Mouse (Mus musculus) retina, adult 2 months (tissue): ENCODE results near the gene Col9a2.
"Not testable (repeated sequence)": the region's sequence is repeated elsewhere in the genome, so short reads cannot be mapped to it uniquely, and the experiment has no call there.

Experiments used
- DNase-seq: peaks from one replicate; pipeline ENCODE4 v3.0.0-alpha.2; 2012; ENCODE audit warnings: low read depth, low spot score

Gene Col9a2

GRCm38 (mm10) chr4:121021911-121022310 is 17.3 kb upstream of the Col9a2 start:
- no peak for DNase-seq

- no peak for DNase-seq
Measured at GRCm38 (mm10) chr4:121023464-121023863, 15.7 kb upstream of the Col9a2 start.

DNA sequence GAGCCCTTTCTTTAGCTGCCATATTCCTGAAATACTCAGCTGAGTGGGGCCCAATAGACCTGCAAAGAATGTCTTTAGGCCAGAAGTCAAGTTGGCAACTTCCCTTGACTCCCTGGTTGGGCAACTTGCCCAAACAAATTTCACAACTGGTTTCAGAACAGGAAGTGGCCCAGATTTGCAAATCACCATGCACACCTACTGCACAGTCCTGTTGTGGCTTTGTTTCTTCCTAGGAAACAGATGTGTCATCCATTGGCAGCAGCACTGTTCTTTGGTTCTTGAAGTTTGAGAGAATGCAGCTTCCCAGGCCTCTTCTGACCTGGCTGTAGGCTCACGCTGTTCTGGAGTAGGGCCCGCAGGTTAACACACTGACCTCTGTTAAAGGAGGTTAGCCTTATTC is 15.2 kb upstream of the Col9a2 start:
- DNase-seq, result no peak

GRCm38 (mm10) chr4:121025681-121026080 is 13.5 kb upstream of the Col9a2 start:
- DNase-seq, result no peak

DNA sequence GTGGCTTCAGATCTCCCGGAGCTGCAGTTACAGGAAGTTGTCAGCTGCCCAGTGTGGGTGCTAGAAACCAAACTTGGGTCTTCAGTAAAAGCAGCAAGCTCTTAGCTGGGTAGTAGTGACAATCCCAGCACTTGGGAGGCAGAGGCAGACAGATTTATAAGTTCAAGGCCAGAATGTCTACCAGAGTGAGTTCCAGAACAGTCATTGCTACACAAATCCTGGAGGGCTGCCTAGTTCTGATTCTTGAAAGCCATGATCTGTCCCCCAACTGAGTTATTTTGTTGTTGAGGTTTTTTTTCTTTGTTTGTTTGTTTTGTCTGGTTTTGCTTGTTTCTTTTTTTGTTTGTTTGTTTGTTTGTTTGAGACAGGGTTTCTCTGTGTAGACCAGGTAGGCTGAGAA is 11.0 kb upstream of the Col9a2 start:
- DNase-seq, result no peak

DNA sequence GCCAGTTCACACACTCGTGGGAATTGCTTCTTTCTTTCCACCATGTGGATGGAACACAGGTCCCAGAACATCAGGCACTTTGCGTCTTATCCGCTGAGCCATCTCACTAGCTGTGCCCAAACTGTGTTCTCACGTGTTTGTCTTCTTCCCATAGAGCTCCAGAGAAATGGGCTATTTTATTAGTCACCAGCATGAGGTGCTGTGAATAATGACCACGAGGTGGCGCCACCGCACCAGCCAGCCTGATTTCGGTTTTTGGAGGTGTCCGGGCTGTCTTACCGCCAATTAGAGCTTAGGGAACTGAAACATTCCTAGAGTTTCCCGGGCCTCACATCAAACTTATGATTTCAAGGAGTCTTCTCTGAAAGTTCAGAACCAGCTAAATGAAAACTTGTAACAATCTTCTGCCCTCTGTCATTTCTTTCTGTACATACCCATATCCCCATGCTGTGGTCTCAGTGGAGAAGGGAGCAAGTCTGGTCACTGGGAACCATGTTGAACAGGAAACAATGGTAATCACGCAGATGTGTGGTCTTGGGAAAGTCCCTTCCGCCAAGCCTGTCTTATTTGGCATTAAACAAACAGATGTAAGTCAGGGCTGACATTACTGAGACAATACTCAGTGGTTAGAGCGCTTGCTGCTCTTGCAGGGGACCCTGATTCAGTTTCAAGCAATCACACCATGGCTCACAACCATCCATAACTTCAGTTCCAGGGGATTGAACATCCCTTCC is 10.4 kb upstream of the Col9a2 start:
- DNase-seq, result no peak

DNA sequence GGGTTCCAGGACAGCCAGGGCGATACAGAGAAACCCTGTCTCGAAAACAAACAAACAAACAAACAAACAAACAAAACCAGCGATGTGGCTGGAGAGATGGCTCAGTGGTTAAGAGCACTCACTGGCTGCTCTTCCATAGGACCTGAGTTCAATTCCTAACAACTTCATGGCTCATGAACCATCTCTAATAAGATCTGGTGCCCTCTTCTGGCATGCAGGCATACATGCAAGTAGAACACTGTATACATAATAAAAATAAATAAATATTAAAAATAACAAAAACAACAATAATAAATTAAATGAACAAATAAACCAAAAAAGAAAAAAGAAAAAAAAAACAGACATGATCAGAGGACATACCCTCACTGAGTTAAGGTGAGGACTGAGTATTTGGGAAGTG is 9.6 kb upstream of the Col9a2 start:
- DNase-seq, result no peak

DNA sequence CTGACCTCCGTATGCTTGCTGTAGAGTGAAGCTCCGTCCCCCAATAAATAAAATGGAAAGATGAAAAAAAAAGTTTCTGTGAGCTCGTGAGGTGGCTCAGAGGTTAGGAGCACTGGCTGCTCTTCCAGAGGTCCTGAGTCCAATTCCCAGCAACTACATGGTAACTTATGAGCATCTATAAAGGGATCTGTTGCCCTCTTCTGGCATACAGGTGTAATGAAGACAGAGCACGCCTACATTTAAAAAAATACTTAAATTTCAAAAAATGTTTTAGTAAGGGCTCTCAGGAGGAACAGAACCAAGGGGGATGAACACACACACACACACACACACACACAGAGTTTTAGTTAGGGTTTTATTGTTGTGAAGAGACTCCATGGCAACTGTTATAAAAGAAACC is 7.7 kb upstream of the Col9a2 start:
- no peak for DNase-seq

DNA sequence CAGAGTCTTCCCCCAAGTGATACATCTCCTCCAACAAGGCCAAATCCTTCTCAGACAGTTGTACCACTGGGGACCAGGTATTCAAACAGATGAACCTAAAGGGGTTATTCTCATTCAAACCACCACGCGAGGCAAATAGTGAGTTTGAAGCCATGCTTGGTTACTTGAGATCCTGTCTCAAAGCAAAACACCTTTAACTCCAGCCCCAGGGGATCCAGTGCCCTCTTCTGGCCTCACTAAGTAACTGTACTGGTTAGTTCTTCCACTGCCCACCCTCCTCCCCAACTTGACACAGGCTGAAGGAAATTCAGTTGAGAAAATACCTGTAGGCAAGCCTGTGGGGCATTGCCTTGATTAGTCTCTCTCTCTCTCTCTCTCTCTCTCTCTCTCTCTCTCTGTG is 6.2 kb upstream of the Col9a2 start:
- no peak for DNase-seq

DNA sequence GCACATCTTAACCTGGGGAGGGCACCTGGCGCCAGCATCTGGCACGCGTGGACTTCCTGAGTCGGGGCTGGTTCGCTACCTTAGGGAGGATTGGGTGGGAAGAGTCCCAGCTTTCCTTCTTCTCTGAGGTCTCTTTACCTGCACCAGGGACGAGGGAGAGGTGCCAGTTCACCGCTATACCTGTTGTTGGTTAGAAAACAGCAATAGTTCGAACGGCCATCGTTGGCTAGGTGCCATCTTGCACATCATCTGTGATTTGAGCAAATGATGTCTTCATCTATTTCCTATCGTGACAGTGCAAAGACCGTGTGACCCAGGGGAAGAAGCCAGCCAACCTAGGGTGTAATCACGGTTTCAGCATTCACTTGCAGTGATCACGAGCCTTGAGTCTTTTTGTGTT is 1.1 kb downstream of the Col9a2 start:
- no peak for DNase-seq

- DNase-seq, result no peak
Measured at GRCm38 (mm10) chr4:121040897-121041671, 1.9 kb downstream of the Col9a2 start.

DNA sequence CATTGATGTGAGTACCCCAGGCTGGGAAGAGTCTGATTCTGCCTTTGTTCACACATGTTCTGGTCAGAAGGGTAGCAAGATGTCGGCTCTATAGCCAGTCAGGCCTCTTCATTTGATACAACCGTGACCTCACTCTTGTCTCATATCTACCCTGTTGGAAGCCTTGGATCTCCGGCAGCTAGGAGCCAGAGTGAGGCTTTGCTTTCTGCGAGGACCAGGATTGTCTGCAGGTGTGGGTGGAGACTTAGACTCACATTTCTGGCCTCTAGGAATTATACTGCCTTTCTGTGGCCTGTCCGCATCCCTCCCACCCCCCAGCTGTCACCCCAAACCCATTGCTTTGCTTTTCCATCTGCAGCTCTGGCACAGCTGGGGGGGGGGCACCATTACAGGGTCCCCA is 3.3 kb downstream of the Col9a2 start:
- no peak for DNase-seq

GRCm38 (mm10) chr4:121042946-121043345 is 3.8 kb downstream of the Col9a2 start:
- no peak for DNase-seq

DNA sequence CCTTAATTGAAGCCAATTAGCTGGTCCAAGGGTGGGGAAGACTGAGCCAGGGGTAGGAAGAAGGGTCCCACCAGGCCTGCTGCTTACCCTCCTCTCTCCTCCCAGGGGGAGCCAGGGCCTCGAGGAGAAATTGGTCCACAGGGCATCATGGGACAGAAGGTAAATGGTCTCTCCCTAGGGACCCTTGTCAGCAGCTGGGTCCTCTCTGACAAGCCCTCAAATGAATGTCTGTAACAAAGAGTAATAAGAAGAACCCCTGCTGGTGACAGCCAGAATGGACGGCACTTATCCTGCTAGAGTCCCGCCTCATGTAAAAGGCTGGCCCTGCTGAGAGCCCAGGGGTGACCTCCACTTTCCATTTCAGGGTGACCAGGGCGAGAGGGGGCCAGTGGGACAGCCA is 12.7 kb downstream of the Col9a2 start:
- no peak for DNase-seq

DNA sequence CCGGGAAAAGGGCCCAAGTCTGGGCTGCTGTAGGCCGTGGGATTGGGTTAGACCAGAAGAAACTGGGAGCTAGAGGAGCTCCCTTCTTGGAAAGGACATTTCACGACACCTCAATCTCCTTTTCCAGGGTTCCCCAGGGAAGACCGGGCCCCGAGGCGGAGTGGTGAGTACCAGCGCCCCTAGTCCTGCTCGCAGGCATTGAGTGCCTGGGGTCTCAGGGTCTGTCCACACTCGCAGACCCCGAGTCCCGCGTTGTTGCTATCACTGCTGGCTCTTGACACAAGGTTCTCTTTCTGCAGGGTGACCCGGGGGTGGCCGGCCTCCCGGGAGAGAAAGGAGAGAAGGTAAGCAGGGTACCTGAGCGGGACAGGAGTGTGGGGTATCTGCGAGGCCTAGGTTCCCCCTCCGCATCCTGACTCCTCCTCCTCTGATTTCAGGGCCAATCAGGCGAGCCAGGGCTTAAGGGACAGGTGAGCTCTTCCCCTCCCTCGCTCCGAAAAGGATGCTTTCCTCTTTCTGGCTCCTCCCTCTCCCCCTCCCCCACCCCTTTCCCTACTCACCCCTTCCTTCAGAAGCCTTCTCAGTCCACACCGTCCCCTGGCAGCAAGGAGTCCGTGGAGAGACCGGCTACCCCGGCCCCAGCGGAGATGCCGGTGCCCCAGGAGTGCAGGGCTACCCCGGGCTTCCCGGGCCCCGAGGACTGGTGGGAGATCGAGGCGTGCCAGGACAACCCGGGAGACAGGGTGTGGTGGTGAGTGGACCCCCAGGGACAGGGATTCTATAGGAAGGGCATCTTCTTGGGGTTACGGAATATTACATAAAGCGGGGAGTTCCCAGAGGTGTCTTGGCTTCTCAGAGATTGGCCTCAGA is 13.5 kb downstream of the Col9a2 start:
- no peak for DNase-seq

DNA sequence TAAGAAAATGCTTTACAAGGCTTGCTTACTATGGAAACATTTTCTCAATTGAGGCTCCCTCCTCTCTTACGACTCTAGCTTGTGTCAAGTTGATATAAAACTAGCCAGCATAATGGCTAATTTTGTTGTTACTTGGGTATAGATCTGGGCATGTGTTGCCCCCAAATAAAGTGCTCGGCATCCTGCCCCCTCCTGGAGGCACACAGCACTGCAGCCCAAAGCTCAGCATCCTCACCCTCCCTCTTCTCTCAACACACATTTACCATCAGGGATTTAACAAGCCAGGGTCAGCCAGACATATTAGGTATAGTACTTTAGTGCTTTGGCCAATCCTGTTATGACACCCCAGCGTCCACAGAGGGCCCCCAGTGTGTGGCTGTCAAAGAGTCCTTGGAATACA is 17.2 kb downstream of the Col9a2 start:
- DNase-seq, result no peak

DNA sequence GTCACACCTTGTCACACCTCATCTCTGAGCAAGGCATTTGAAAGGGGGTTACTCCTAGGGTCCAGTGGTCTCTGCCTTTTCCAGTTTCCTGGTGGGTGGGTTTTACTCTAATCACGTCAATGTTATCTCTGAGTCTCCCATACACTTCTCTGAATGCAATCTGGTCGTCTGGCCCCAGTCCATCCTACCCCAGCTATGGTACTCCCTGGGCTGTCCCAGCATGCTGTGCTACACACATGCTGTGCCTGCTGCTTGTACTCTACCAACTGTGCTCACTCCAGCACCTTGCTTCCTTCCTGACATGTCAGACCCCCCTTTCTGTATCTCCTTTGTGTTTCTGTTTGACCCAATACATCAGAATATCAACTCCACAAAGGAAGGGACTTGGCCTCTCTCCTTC is 17.8 kb downstream of the Col9a2 start:
- no peak for DNase-seq

- not testable (repeated sequence) for DNase-seq
Measured at GRCm38 (mm10) chr4:121059218-121059617, 20.0 kb downstream of the Col9a2 start.

DNA sequence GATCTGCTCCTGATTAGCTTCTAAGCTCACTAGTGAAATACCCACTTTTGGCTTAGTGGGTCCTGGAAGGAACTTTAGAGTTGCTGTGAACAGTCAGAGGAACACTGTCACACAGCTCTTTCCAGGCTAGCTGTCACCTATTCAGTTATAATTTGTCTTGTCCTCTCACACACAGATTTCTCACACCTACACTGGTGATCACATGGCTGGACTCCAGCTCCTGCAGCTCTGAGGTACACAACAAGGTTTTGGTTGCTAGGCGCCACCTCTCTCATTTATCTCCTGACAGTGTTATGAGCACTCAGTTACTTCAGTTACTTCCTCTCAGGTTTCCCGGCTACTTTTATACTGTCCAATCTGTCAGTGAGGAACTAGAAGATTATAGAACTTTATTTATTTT is 26.2 kb downstream of the Col9a2 start:
- no peak for DNase-seq

GRCm38 (mm10) chr4:121074250-121074649 is 35.1 kb downstream of the Col9a2 start:
- DNase-seq, result no peak

- DNase-seq, result no peak
Measured at GRCm38 (mm10) chr4:121077915-121078646, 38.9 kb downstream of the Col9a2 start.

- DNase-seq, result no peak
Measured at GRCm38 (mm10) chr4:121080395-121080794, 41.2 kb downstream of the Col9a2 start.
